19 mouse cellular contexts compared by ENCODE assay signal in genomic region chr1:97851601-97852175, GRCm38 (mm10).
A peak's percentile ranks its signal among the peaks of the same experiment; 100 is the strongest.
DNase-seq lines count a peak whose midpoint lies in the region; ATAC-seq and TF ChIP-seq lines count a peak whose summit lies in the region.
"Had no signal": no experiment of that assay in that cellular context is flagged by ENCODE, and none has a peak within 500 bp of the region (broad histone marks: within the 10 kb centered on the region; RNA-seq: fewer than 3 reads in every experiment).

No protein-coding gene starts in this region.

- TF ChIP-seq CTCF in midbrain, postnatal 0 days (IDR thresholded peaks at IDR 0.05) = no peak
- TF ChIP-seq CTCF in heart, postnatal 0 days (IDR thresholded peaks at IDR 0.05; ENCODE audit: low read depth) = no peak

- no peaks in the 10 kb centered on the region for H3K4me1 ChIP-seq in heart, embryonic 11.5 days (ENCODE audit: control insufficient read depth, insufficient read depth, low read length)
- no peaks in the 10 kb centered on the region for H3K4me1 ChIP-seq in midbrain, postnatal 0 days (ENCODE audit: insufficient read depth, low read length)
- peaks cover 24% of the 10 kb centered on the region for H3K4me1 ChIP-seq in midbrain, embryonic 10.5 days
- no peaks in the 10 kb centered on the region for H3K4me1 ChIP-seq in heart, postnatal 0 days (ENCODE audit: control insufficient read depth, insufficient read depth)
- H3K4me1 ChIP-seq: heart, embryonic 15.5 days; hindbrain, embryonic 15.5 days had no signal

- no peak overlapping the region for H3K4me3 ChIP-seq in heart, embryonic 11.5 days (ENCODE audit: low read depth, low read length)
- H3K4me3 ChIP-seq in midbrain, postnatal 0 days (ENCODE audit: low read depth, low read length) = no peak overlapping the region
- no peak overlapping the region for H3K4me3 ChIP-seq in midbrain, embryonic 10.5 days
- no peak overlapping the region for H3K4me3 ChIP-seq in heart, postnatal 0 days (ENCODE audit: low read depth, low read length)
- H3K4me3 ChIP-seq: erythroblast, embryonic 14.5 days; heart, embryonic 15.5 days; hindbrain, embryonic 15.5 days had no signal

- H3K36me3 ChIP-seq in heart, embryonic 11.5 days (ENCODE audit: control insufficient read depth, insufficient read depth, low read length) = no peaks in the 10 kb centered on the region
- H3K36me3 ChIP-seq in midbrain, postnatal 0 days (ENCODE audit: insufficient read depth, low read length) = no peaks in the 10 kb centered on the region
- 0 out of 2 replicates have a peak, but pooled peaks cover 2% of the 10 kb centered on the region for H3K36me3 ChIP-seq in midbrain, embryonic 10.5 days
- H3K36me3 ChIP-seq in heart, postnatal 0 days (replicated peaks; ENCODE audit: control insufficient read depth, insufficient read depth, low read length) = peaks cover 46% of the 10 kb centered on the region
- H3K36me3 ChIP-seq: hindbrain, embryonic 15.5 days had no signal

- no peak for TF ChIP-seq EP300 in heart, postnatal 0 days (IDR thresholded peaks at IDR 0.05; ENCODE audit: low read depth)

- peak; percentile 92 for DNase-seq in heart, adult 11 months
- DNase-seq in midbrain, postnatal 0 days (ENCODE audit: low spot score) = peak; percentile 35
- no peak for DNase-seq in midbrain, embryonic 10.5 days (ENCODE audit: low spot score)
- peak; percentile 11 for DNase-seq in heart, postnatal 0 days (ENCODE audit: low spot score)
- no peak for DNase-seq in natural killer cell, adult 2 months (ENCODE audit: low spot score in 2 of 2)
- no peak for DNase-seq in adrenal gland, postnatal 36 days
- DNase-seq: cerebellum, adult 9-10 months; gastrocnemius, postnatal 25 days; kidney, postnatal 36 days; liver; liver, postnatal 0 days; spleen, adult 18-20 months; thymus, adult 18-20 months; thymus, postnatal 4 days had no signal

- no peak overlapping the region for H3K27ac ChIP-seq in heart, embryonic 11.5 days (ENCODE audit: low read depth, low read length)
- no peak overlapping the region for H3K27ac ChIP-seq in midbrain, postnatal 0 days (ENCODE audit: low read depth, low read length)
- no peak overlapping the region for H3K27ac ChIP-seq in midbrain, embryonic 10.5 days (replicated peaks)
- H3K27ac ChIP-seq in heart, postnatal 0 days (ENCODE audit: low read depth) = no peak overlapping the region
- H3K27ac ChIP-seq: heart, embryonic 15.5 days; hindbrain, embryonic 15.5 days had no signal

- no peak overlapping the region for H3K4me2 ChIP-seq in heart, embryonic 11.5 days
- no peak overlapping the region for H3K4me2 ChIP-seq in midbrain, postnatal 0 days (ENCODE audit: low read depth, low read length, poor library complexity, severe bottlenecking)
- H3K4me2 ChIP-seq in heart, postnatal 0 days (ENCODE audit: low read depth, low read length) = no peak overlapping the region
- H3K4me2 ChIP-seq: heart, embryonic 15.5 days; hindbrain, embryonic 15.5 days had no signal

- H3K27me3 ChIP-seq in heart, embryonic 11.5 days (ENCODE audit: control insufficient read depth, insufficient read depth, low read length) = no peaks in the 10 kb centered on the region
- H3K27me3 ChIP-seq in midbrain, postnatal 0 days (ENCODE audit: insufficient read depth, low read length) = no peaks in the 10 kb centered on the region
- no peaks in the 10 kb centered on the region for H3K27me3 ChIP-seq in midbrain, embryonic 10.5 days (ENCODE audit: low read depth, poor library complexity, severe bottlenecking)
- H3K27me3 ChIP-seq in heart, postnatal 0 days (ENCODE audit: control insufficient read depth, insufficient read depth, low read length) = no peaks in the 10 kb centered on the region
- H3K27me3 ChIP-seq: heart, embryonic 15.5 days; hindbrain, embryonic 15.5 days had no signal

- no peak for ATAC-seq in heart, embryonic 11.5 days (replicated peaks; ENCODE audit: insufficient number of reproducible peaks, low FRiP score, low TSS enrichment)
- ATAC-seq in midbrain, postnatal 0 days (ENCODE audit: low FRiP score) = no peak
- ATAC-seq in heart, postnatal 0 days (ENCODE audit: insufficient read depth, low read depth) = no peak
- ATAC-seq: intestine, embryonic 16.5 days; liver, postnatal 0 days had no signal

- no peaks in the 10 kb centered on the region for H3K9me3 ChIP-seq in heart, embryonic 11.5 days (replicated peaks; ENCODE audit: control insufficient read depth, low read length)
- no peaks in the 10 kb centered on the region for H3K9me3 ChIP-seq in midbrain, postnatal 0 days (ENCODE audit: low read length)
- H3K9me3 ChIP-seq in midbrain, embryonic 10.5 days (replicated peaks) = no peaks in the 10 kb centered on the region
- H3K9me3 ChIP-seq in heart, postnatal 0 days (replicated peaks; ENCODE audit: control insufficient read depth, low read length) = no peaks in the 10 kb centered on the region
- H3K9me3 ChIP-seq: heart, embryonic 15.5 days; hindbrain, embryonic 15.5 days had no signal

- 87% methylated on average over 13 of the region's 13 CpGs for WGBS in heart, embryonic 11.5 days (ENCODE audit: insufficient replicate concordance)
- 89% methylated on average over 13 of the region's 13 CpGs for WGBS in midbrain, postnatal 0 days
- WGBS in midbrain, embryonic 10.5 days = 95% methylated on average over 13 of the region's 13 CpGs
- WGBS in heart, postnatal 0 days = 80% methylated on average over 13 of the region's 13 CpGs

- no peak overlapping the region for H3K9ac ChIP-seq in heart, embryonic 11.5 days (ENCODE audit: low read depth, low read length)
- H3K9ac ChIP-seq in midbrain, postnatal 0 days (replicated peaks; ENCODE audit: low read length, poor library complexity, severe bottlenecking) = no peak overlapping the region
- H3K9ac ChIP-seq in heart, postnatal 0 days (replicated peaks; ENCODE audit: low read depth, low read length) = no peak overlapping the region
- H3K9ac ChIP-seq: heart, embryonic 15.5 days; hindbrain, embryonic 15.5 days; liver, postnatal 0 days had no signal

Comparison
In these comparisons a context has a peak if more than half of its experiments do, and no peak if none do; other contexts are left out.
1. DNase-seq: peak in heart, adult 11 months (single experiment), midbrain, postnatal 0 days (single experiment) and heart, postnatal 0 days (single experiment); none in midbrain, embryonic 10.5 days (single experiment), natural killer cell, adult 2 months (0 of 2) and adrenal gland, postnatal 36 days (0 of 2).